Mouse (Mus musculus) liver (tissue): Measurements from ENCODE around the gene Tmem262.

Source experiments
- DNase-seq: peaks from one replicate; pipeline ENCODE4 v3.0.0-alpha.2; 2020; ENCODE audit warnings: mixed read lengths

The Tmem262 gene

DNA sequence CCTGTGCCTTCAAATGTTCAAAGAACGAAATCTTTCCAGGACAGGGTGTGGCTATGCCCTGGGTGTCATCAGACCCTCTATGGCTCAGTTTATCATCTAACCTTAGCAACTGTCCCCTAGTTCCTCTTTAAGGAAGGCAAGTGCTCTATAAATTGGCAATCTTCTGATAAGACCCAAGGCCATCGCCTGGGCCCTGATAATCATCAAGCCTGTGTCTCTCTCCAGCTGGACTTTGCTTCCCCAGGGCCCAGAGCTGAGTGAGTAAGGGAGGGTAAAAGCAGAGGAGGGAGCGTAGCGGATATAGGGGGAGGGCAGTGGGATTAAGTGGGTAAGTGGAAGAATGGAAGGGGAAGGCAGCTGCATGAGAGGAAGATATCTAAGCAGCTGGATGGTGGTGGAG, 24.6 kb downstream of the Tmem262 start:
- no peak for DNase-seq

GRCm38 (mm10) chr19:6105586-6105985, 25.8 kb downstream of the Tmem262 start, which contains the start of gene Naaladl1:
Gene Naaladl1 (plus strand): TSS chr19:6105782.
- no peak for DNase-seq

DNA sequence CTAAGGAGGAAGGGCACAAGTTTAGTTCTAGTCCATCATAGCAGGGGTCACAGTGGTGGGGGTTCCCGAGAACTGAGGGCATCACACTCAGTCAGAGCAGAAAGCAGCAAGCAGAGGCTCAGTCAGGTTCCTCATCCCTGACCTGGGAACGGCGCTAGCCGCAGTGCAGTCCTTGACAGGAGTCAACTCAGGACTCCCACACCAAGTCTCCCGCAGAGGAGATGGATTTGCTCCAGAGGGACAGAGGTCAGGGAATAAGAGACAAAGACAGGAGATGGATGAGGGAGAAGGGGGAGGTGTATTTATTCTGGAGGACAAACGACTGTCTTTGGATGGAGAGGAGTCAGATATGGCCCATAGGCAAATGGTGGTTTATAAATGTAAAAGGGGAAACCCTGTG, 33.3 kb downstream of the Tmem262 start:
- no peak for DNase-seq

DNA sequence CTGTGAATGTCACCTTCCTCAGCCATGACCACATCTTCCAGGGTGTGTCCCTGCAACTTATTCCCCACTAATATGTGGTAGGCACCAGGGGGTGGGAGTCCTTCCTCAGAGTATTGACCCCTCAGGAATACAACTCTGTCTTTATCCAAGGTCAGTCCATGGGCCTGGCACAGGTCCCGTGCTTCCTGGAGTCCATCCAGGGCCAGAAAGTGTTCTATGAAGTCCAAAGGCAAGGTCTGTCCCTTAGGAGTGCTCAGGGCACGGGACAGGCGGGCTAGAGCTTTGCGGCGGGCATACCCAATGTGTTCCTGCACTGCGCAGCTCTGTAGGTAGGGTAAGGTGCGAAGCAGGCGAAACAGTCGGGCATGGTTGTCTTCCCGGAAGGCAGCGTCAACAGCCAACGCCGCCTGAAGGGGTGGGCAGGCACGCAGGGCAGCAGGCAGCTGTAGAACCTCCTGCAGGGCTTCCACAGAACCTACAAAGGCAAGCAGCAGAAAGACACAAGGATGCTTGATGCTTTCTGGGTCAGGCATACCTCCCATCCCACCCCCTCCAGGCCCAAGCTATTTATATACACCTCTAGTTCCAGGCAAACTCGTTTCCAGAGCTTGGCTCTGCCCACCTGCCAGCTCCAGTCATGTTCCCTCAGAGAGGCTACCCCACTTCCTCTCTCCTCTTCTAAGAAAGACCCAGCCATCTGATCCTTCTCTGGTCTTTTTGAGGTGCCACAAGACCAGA, 36.4 kb downstream of the Tmem262 start:
- no peak for DNase-seq

DNA sequence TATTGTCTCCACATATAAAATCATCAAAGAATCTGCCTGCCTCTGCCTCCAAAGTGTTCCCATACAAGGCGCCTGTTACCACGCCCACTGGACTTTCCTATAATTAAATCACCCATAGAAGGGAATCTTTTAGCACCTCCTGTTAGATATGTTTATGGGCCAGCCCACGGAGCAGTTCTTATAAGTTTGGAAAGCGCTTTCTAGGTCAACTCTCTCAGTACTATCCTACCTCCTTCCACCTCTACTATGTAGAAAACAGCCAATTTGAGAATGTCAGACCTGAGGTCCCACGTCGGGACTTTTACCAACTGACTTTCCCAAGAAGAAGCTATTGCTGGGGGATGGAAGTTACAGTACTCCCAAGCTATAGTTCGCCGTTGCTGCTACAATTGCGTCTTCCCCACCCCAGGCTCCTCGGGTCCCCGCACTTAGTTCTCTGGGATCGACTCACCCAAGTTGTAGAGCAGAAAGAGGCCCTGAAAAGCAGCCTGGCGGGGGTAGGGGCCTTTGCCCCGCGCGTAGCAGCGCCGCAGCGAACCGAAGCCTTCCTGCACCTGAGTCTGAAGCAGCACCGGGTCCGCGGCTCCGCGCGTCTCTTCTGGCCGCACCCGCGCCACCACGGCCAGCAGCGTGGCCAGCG, 37.6 kb downstream of the Tmem262 start:
- no peak for DNase-seq

GRCm38 (mm10) chr19:6117986-6118676, 38.3 kb downstream of the Tmem262 start, which contains the start of gene Sac3d1:
Gene Sac3d1 (minus strand): TSS chr19:6118650.
- DNase-seq = peak; percentile 90

GRCm38 (mm10) chr19:6118677-6119185, 38.9 kb downstream of the Tmem262 start:
- no peak for DNase-seq

DNA sequence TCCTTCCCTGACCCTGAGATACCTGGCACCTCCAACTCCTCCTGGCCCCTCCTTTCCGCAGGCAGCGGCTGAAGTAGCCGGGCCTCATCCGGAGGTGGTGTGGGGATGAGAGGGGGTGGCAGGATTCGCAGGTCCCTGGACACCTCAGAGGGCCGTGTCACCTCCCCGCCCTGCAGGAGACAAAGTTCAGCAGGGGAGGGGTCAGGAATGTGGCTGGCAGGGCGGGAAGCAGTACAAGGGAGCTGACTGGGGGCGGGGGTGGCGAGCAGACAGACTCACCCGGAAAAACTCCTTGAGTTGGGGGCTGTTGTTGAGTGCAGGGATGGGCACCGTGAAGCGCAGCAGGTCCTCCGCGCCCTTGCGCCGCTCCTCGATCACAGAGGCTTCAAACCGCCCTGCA, 41.9 kb downstream of the Tmem262 start:
- DNase-seq = peak; percentile 47

DNA sequence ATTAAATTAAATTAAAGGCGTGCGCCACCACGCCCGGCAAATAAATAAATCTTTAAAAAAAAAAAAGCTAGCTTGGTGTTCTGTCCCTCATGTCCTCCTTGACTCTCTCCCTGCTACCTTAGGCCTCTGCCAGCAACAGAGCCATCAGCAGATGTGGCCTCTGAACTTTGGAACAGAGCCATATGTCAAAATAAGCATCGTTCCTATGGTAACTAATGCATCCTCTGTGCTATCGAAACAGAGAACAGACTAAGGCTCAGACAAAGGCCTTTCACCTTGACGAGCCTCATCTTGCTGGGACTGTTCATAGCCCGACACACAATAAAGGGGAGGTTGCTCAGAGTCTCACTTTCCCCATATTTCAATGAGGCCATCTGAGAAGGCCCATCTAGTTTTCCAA, 43.5 kb downstream of the Tmem262 start:
- DNase-seq = no peak

DNA sequence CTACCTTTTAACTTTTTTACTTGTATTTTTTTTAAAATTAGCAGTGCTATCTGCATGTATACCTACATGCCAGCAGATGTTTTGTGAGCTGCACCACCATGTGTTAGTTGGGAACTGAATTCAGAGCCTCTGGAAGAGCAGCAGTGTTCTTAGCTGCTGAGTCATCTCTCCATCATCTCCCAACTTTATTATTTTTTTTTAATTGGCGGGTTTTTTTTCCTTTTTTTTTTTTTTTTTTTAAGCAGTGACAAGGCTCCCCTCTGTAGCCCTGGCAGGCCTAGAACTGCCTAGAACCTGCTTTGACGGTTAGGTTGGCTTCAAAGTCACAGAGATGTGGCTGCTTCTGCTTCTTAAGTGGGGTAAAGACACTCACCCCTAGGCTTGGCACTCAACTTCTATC, 45.1 kb downstream of the Tmem262 start:
- DNase-seq = no peak

DNA sequence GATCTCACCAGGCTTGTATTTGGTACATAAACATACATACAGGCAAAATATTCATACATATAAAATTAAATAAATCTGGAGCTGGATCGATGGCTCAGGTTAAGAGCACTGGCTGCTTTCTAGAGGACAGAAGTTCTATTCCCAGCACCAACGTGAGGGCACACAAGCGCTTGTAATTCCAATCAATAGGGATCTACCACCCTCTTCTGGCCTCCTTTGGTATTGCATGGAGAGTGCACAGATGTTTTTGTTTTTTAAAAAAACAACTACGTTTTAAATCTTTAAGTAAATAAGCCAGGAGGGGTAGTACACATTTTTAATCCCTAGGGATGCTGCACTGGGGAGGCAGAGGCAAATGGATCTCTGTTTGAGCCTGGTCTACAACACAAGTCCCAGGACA, 46.5 kb downstream of the Tmem262 start:
- DNase-seq = peak; percentile 74

- DNase-seq = no peak
Observed at GRCm38 (mm10) chr19:6126789-6127580, 47.2 kb downstream of the Tmem262 start.

DNA sequence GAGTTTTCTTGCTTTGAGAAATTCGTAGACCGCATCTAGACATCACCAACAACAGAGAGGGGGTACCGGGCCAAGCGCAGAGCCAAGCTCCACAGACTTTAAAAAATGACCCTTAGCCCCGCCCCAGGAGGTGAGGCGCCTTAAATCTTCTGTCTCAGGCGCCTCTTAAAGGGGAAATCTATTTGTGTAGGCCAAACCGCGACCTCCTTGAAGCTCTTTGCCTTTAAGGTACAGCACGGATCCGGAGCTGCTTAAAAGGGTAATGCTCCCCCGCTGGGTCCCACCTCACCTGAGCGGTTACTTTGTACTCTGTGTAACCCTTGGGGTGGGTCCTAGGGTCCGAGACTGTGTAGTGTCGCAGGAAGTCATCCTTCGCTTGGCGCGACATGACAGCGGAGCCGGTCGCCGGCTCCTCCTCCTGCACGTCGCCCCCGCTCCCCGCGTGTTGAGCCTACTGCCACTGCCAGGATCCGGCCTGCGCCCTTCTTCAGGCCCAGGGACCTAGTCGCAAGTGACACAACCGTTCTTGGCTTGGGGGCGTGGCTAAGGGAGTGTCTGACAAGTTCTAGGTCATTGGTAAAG, 48.0 kb downstream of the Tmem262 start, which contains the start of gene Snx15:
Snx15 (minus strand) TSS at position 545 of the 582 bp plus-strand sequence.
- DNase-seq = peak; percentile 99
